Mouse (Mus musculus) embryo, embryonic 9.5 days (tissue): ENCODE measurements around the gene Olfr1315-ps1.

Experiments
- DNase-seq: peaks from one replicate; pipeline ENCODE4 v3.0.0-alpha.2; 2017; ENCODE audit errors: extremely low spot score

The Olfr1315-ps1 gene

DNA sequence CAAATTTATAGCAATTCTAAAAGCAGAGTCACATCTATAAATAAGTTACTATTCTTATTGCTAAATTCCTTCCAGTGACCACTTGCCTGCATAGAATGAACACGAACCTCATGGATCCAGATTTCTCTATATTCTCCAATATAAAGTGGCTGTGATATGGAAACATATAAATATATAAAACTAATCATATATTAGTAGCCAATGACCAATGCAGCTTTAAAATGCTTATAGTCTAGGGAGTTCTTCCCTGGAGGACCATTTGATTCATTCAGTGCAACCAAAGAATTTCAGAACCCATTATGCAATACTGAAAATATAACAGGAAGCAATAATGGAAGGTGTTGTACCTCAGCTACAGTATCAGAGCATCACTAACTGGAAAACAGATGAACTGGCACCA, at the start of gene Olfr1315-ps1:
TSS of gene Olfr1315-ps1 (minus strand) at position 101 of the 400 bp plus-strand sequence.
- DNase-seq, result no peak

DNA sequence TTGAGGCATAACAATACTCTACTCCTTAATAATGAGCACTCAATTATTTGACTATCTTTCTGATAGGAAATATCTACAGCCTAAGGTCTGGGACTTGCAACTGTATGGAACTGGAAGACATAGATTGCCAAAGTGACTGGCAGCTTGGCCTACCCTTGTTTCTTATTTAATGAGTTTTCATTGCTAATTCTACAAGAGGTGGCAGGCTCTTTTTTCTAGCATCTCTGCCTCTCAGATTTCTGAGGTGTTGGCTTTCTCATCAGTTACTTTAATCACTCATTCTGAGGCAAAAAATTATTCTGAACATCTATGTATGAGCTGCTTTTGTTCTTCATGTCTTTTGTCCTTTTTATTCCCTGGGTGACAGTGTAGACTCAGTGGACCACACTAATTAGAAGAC, 38.7 kb upstream of the Olfr1315-ps1 start, which contains the start of gene Olfr1318:
TSS of gene Olfr1318 (plus strand) at position 301 of the 400 bp plus-strand sequence.
- no peak for DNase-seq

DNA sequence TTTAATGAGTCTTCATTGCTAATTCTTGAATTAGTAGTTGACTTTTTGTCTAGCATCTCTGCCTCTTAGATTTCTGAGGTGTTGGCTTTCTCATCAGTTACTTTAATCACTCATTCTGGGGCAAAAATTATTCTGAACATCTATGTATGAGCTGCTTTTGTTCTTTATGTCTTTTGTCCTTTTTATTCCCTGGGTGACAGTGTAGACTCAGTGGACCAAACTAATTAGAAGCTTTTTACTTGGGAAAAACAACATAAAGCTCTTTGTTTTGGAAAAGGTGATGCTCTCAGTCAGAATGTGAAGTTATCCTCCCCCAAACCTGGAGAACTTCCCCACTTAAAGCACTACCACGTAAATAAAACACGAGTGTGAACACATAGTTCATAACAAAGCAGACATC, 24.8 kb upstream of the Olfr1315-ps1 start, which contains the start of gene Olfr1317:
TSS of gene Olfr1317 (plus strand) at position 301 of the 400 bp plus-strand sequence.
- DNase-seq, result no peak

DNA sequence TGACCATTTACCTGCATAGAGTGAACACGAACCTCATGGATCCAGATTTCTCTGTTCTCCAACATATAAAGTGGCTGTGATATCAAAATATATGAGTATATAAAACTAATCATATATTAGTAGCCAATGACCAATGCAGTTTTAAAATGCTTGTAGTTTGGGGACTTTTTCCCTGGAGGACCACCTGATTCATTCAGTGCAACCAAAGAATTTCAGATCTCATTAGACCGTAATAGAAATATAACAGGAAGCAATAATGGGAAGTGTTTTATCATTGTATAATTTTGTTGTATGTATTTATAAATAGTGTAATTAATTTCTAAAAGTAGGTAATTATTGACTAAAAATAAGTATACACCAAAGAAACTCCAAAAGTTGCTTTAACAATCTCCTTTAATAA, 19.6 kb upstream of the Olfr1315-ps1 start, which contains the start of gene Olfr1316:
TSS of gene Olfr1316 (minus strand) at position 101 of the 400 bp plus-strand sequence.
- DNase-seq, result no peak

DNA sequence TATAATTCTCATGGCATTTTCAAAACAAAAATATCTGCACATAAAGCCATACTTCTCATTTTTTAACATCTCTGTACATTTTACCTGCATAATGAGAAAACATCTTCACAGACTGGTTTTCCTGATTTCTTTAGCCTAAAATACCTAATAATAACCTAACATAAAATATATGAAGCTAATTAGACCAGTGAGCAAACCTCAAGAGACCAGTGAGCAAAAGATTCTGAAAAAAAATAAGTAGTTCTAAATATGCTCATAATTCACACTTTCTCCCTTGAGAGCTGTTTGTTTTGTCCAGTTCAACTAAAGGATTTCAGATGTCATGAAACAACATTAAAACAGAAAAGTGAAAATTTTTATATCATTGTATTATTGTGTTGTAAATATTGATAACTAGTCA, 18.6 kb downstream of the Olfr1315-ps1 start, which contains the start of gene Olfr1314:
TSS of gene Olfr1314 (minus strand) at position 101 of the 400 bp plus-strand sequence.
- no peak for DNase-seq

DNA sequence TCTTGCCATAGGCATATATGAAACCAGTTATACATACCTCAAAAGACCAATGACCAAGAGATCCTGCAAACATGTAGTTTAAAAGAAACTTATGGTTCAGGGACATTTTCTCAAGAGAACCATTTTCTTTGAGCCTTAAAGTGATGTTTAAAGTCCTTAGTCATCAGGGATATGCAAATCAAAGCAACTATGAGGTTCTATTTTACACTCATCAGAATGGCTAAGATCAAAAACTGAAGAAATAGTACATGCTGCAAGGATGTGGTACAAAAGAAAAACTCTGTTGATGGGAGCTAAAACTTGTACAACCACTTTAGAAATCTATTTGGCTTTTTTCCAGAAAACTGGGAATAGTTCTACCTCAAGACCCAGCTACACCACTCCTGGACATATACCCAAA, 37.5 kb downstream of the Olfr1315-ps1 start, which contains the start of gene Olfr1313:
TSS of gene Olfr1313 (minus strand) at position 101 of the 400 bp plus-strand sequence.
- DNase-seq, result no peak
